Mouse (Mus musculus) kidney, embryonic 15.5 days (tissue): Measurements from ENCODE around the gene Taf13. TPM values are rescaled to one million over a fixed set of nuclear protein-coding genes. Genes with fewer than 3 reads are reported as not detected.
"Not testable (repeated sequence)": the region's sequence is repeated elsewhere in the genome, so short reads cannot be mapped to it uniquely, and the experiment has no call there.

Experiments
- ATAC-seq: fragments of 200-750 bp; cut with Nextera tagmentation; replicated peaks from 2 replicates; pipeline ENCODE4 v1.8.0; 2017; ENCODE audit warnings: moderate TSS enrichment; ENCODE audit not compliant: low FRiP score
- H3K27ac ChIP-seq: fragments of 300-500 bp; sonication (generic); 2 replicates; pipeline ENCODE4 v1.5.1; 2015; ENCODE audit warnings: mild to moderate bottlenecking, inconsistent platforms
- H3K27me3 ChIP-seq: fragments of 300-500 bp; sonication (generic); 2 replicates; pipeline ENCODE4 v1.6.1; 2015; ENCODE audit warnings: inconsistent platforms
- H3K36me3 ChIP-seq: fragments of 300-500 bp; sonication (generic); 2 replicates; pipeline ENCODE4 v1.6.1; 2015; ENCODE audit warnings: inconsistent platforms
- H3K4me1 ChIP-seq: fragments of 300-500 bp; sonication (generic); 2 replicates; pipeline ENCODE4 v1.6.1; 2015; ENCODE audit warnings: inconsistent platforms
- H3K4me2 ChIP-seq: fragments of 300-500 bp; sonication (generic); 2 replicates; pipeline ENCODE4 v1.6.1; 2015; ENCODE audit warnings: moderate library complexity, mild to moderate bottlenecking, inconsistent platforms
- H3K4me3 ChIP-seq: fragments of 300-500 bp; sonication (generic); replicated peaks from 2 replicates; pipeline ENCODE4 v1.5.1; 2015; ENCODE audit warnings: mild to moderate bottlenecking, inconsistent platforms
- H3K9ac ChIP-seq: fragments of 300-500 bp; sonication (generic); 2 replicates; pipeline ENCODE4 v1.6.1; 2015; ENCODE audit warnings: mild to moderate bottlenecking, inconsistent platforms
- H3K9me3 ChIP-seq: fragments of 300-500 bp; sonication (generic); replicated peaks from 2 replicates; pipeline ENCODE4 v1.6.1; 2016; ENCODE audit warnings: inconsistent platforms
- WGBS: fragments of 180-500 bp; shearing (Covaris S2); methylation state at CpG from one replicate; pipeline ENCODE4 v1.1.7; 2015; ENCODE audit warnings: mixed read lengths; 5-methylcytosine and 5-hydroxymethylcytosine counted together
- polyA plus RNA-seq: library from polyadenylated mRNA; unstranded; fragments of >200 nt; fragmentation: Nextera tagmentation; extraction: Ambion mirVana; gene quantifications from 2 replicates; pipeline ENCODE4 v1.2.1, GENCODE M21; 2015

Taf13 gene
- polyA plus RNA-seq, 1 experiment from 2014 or later, result 34.2 TPM

DNA sequence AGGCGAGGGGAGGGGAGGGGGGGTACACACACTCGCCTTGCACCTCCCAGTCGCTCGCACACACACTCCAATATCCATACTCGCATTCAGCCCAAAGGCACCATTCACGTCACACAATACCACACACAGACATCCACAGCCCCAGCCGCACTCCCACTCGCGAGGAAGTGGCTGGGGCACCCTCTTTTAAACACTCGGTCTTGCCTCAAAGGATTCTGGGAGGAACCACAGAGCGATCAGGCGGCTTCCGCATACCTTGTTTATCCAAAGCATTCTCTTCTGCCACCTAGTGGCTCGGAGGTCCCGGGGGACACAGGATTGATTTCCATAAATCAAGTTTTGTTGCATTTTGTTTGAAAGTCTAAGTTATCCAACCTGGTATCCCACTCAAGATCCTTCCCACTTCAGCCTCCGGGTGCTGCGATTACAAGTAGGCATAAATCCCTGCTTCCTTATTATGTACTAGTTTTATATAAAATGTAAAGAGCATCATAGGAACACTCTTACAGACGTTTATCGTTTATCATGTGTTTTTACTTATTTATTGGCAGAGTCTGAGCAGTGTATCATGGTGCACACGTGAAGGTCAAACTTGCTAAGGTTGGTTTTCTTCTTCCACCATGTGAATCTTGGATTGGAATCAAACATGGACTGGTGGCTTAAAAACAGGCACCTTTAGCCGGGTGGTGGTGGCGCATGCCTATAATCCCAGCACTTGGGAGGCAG lies 16.7 kb upstream of the Taf13 start:
- H3K4me1 ChIP-seq, result peaks cover 4% of the 10 kb centered on the region; the same call in 1 of the 2 replicates
- ATAC-seq, result peak; percentile 96
- H3K9me3 ChIP-seq, result no peaks in the 10 kb centered on the region
- 16% methylated on average over 22 of the region's 22 CpGs for WGBS
- peak overlapping the region; percentile 90 for H3K4me3 ChIP-seq
- peak overlapping the region; percentile 87 for H3K27ac ChIP-seq
- H3K4me2 ChIP-seq, result peak overlapping the region; percentile 84
- H3K9ac ChIP-seq, result peak overlapping the region; percentile 98
- no peaks in the 10 kb centered on the region for H3K27me3 ChIP-seq
- H3K36me3 ChIP-seq, result peaks cover 30% of the 10 kb centered on the region

DNA sequence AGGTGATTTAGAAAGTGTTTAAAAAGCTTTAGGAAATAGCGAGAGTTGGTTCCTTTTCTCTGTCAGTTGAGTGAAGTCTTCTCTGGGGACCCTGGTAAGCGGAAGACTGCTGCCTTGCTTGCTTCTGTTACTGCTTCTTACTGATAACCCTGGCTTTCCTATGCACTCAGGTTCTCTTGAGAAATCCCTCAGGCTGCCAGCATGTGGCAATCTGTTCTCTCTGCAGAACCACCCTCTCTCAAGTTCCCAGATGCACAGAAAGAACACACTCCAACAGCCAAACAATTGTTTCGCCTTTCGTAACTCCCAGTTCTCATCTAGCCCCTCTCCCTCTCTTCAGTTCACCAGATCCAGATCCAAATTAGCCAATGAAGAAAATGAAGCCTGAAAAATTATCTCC lies 13.6 kb upstream of the Taf13 start:
- Histone ChIP-seq H3K4me2 (no peak overlapping the region), H3K27me3 (no peaks in the 10 kb centered on the region), H3K4me1 (peaks cover 16% of the 10 kb centered on the region), H3K9me3 (no peaks in the 10 kb centered on the region), H3K9ac (no peak overlapping the region), H3K36me3 (peaks cover 36% of the 10 kb centered on the region), H3K27ac (no peak overlapping the region), H3K4me3 (no peak overlapping the region)
- ATAC-seq, result no peak
- 96% methylated on average over 4 of the region's 4 CpGs for WGBS

DNA sequence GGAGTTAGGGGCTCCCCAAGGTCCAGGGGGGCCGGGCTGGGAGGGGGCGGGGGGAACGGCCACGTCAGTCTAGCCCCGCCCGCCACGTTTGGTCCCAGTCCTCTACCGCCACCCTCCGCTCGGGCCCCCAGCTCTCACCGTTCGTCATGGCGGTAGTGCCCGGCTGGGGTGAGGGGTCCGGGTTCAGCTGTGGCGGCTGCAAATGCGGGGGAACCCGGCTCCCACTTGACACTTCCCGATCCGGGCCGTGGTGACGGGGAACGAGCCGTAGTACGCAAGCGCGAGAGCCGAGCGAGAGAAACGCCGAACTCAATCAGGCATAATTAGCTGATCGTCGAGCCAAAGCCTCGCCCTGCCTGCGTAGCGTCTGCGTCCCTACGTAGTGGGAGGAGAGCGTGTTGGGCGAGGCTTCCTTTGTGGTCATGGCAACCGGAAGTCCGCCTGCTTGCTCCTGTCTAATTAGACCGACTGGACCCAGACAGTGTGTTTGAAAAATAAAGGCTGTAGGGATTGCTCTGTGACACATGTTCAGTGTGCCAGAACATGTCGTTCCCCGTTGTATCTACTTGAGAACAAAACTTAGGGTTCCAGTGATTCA lies 9.3 kb upstream of the Taf13 start, which contains the start of gene Tmem167b:
TSS of gene Tmem167b (minus strand) at position 334 of the 598 bp plus-strand sequence.
- Histone ChIP-seq H3K27me3 (no peaks in the 10 kb centered on the region), H3K9ac (peak within 1 kb of the TSS; percentile 69), H3K36me3 (peaks cover 30% of the 10 kb centered on the region), H3K4me3 (peak within 1 kb of the TSS; percentile 75), H3K4me1 (peaks cover 19% of the 10 kb centered on the region), H3K9me3 (no peaks in the 10 kb centered on the region), H3K4me2 (peak within 1 kb of the TSS; percentile 88), H3K27ac (peak within 1 kb of the TSS; percentile 91)
- WGBS, result under 1% methylated on average over 45 of the region's 45 CpGs
- ATAC-seq, result peak; percentile 97

DNA sequence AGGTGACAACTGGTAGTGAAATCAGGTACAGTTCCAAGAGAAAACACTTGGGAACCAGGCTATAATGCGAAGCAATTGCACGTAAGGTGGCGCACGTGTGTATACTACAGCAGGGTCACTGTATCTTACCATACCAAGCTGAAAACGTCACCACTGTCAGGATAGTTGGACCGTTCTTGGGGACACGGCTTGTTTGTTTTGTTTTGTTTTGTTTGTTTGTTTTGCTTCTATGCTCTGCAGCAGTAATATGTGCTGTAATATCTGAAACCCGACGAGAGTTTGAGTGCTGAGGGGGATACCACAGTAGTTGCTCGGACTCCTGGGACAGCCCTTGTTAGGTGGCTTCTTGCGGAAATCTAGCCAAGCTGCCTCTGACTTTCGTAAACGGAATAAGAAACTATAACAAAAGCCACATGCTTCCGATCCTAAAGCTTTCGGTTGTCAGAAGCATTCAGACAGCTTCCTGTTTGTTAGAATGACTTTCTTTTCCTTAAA lies 8.7 kb upstream of the Taf13 start:
- no peaks in the 10 kb centered on the region for H3K9me3 ChIP-seq
- 8% methylated on average over 15 of the region's 15 CpGs for WGBS
- ATAC-seq, result peak; percentile 74
- H3K27me3 ChIP-seq, result no peaks in the 10 kb centered on the region
- peak overlapping the region; percentile 49 for H3K9ac ChIP-seq
- H3K4me3 ChIP-seq, result peak overlapping the region; percentile 75
- peak overlapping the region; percentile 91 for H3K27ac ChIP-seq
- H3K4me2 ChIP-seq, result peak overlapping the region; percentile 88
- H3K4me1 ChIP-seq, result peaks cover 19% of the 10 kb centered on the region
- peaks cover 24% of the 10 kb centered on the region for H3K36me3 ChIP-seq

DNA sequence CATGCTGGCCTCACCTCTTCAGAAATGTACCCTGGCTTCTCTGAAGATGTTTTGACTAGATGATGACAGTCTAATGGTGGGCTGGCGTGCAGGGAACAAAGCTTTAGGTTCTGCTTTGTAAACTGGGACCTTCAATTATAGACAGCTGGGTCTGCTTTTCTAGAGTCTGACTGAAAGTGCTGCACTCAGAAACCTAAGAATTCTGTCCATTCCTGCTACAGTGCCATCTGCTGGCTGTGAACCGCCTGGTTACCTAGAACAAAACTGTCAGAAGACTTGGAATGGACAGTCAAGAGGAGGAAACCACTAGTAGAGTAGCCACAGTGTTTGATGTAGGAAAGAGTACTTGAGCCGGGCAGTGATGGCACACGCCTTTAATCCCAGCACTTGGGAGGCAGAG lies 8.2 kb upstream of the Taf13 start:
- Histone ChIP-seq H3K9me3 (no peaks in the 10 kb centered on the region), H3K36me3 (peaks cover 19% of the 10 kb centered on the region), H3K9ac (peak overlapping the region; percentile 49), H3K4me2 (peak overlapping the region; percentile 88), H3K27ac (peak overlapping the region; percentile 91), H3K4me3 (peak overlapping the region; percentile 75), H3K4me1 (peaks cover 19% of the 10 kb centered on the region), H3K27me3 (no peaks in the 10 kb centered on the region)
- WGBS, result 7% methylated on average over 4 of the region's 4 CpGs
- ATAC-seq, result no peak; the same call in 1 of the 2 replicates

DNA sequence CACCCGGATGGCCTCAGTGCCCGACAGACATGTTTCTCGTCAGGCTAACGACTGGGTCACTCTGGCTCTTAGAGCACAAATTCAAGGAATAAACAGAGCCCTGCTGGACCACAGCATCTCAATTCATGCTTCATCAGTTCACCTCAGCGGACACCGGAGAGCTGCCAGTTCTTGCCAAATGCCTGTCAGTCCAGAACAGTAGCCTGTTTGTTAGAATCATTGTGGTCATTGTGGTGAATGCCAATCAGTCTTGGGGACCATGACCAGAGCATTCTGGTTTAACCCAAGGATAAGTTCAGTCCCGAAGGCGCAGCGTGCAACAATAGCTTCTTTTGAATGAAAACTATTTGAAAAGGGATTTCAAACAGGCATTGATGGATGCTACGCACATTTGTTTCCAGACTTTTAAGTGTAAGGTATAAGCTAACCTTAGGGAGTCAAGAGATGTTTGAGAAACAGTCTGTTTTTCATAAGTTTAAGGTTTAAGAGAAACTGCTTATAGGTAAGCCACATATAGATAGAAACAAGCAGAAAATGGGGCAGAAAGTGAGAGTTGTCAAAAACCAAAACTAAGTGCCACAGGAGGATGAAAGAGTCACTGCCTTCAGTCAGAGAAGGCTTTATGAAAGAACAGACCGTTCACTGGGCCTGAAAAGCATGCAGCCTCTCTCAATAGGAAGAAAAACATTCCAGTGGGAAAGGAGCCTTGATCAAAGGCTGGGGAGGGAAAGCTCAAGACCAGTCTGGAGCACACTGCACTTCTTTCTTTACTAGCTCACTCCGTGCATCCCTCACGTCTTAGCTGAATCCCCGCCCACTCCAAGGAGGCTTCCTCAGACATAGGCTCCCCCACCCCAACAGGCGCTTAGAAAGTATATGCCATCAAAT lies 3.3 kb upstream of the Taf13 start:
- peaks cover 15% of the 10 kb centered on the region for H3K4me1 ChIP-seq
- no peaks in the 10 kb centered on the region for H3K27me3 ChIP-seq
- ATAC-seq, result no peak
- WGBS, result 61% methylated on average over 15 of the region's 15 CpGs
- no peak overlapping the region for H3K4me2 ChIP-seq
- H3K27ac ChIP-seq, result no peak overlapping the region
- H3K9ac ChIP-seq, result no peak overlapping the region
- no peak overlapping the region for H3K4me3 ChIP-seq
- H3K36me3 ChIP-seq, result no peaks in the 10 kb centered on the region
- no peaks in the 10 kb centered on the region for H3K9me3 ChIP-seq

DNA sequence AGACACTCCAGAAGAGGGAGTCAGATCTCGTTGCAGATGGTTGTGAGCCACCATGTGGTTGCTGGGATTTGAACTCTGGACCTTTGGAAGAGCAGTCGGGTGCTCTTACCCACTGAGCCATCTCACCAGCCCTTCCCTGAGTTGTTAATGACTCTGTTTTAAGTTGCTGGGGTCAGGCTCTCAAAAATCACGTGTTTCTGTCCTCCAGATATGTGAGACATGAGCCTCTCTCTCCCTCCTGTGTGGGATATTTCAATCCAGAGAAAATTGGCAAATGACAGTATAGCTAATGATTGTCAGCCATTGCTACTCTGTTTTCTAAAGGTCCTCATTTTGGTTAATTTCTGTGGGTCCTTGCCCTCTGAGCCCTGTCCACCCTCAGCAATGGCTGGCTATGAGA lies 1.9 kb upstream of the Taf13 start:
- not testable (repeated sequence) for H3K4me2 ChIP-seq, H3K4me3 ChIP-seq, H3K27me3 ChIP-seq, ATAC-seq, H3K36me3 ChIP-seq, H3K9ac ChIP-seq, H3K9me3 ChIP-seq, H3K27ac ChIP-seq
- 44% methylated on average over 3 of the region's 3 CpGs for WGBS
- H3K4me1 ChIP-seq, result peaks cover 14% of the 10 kb centered on the region

DNA sequence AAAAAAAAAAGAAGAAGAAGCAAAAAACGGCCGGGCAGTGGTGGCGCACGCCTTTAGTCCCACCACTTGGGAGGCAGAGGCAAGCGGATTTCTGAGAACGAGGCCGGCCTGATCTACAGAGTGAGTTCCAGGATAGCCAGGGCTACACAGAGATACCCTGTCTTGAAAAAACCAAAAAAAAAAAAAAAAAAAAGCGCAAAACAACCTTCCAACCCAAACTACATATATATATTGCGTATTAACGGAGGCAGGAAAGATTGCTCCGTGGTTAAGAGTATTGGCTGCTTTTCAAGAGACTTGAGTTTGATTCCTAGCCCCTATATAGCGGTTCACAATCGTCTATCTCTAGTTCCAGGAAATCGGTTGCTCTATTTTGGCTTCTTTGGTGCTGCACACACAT lies 685 bp upstream of the Taf13 start:
- Histone ChIP-seq H3K27me3 (no peaks in the 10 kb centered on the region), H3K4me2 (peak overlapping the region; percentile 72), H3K9me3 (no peaks in the 10 kb centered on the region), H3K4me3 (peak overlapping the region; percentile 71), H3K9ac (no peak overlapping the region), H3K27ac (no peak overlapping the region), H3K36me3 (no peaks in the 10 kb centered on the region), H3K4me1 (peaks cover 14% of the 10 kb centered on the region)
- ATAC-seq, result no peak
- 88% methylated on average over 14 of the region's 14 CpGs for WGBS

DNA sequence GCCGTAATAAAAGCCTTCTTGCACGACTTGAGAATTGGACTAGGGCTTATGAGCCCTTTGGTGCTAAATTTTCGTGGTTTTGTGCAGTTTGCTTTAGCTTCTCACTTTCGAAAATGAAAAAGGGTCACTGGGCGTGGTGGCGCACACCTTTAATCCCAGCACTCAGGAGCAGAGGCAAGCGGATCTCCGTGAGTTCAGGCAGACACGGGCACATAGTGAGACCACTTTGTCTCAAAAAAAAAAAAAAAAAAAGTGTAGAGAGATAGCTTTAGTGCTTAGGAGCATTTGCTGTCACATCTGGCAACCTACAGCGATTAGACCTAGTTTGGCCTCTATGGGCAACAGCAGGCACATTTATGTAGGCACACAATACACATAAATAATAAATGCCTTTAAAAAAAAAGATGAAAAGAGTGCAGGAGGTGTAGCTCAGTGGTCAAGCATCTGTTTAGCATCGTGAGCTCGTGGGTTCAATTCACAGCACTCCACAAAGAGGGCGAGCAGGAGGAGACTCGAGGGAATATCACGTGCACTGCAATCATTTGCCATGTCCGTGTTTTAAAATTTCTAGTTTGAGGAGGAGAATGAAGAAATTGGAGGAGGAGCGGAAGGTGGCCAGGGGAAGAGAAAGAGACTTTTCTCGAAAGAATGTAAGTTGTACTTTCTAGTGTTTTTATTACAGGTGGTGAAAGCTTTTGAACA lies 962 bp downstream of the Taf13 start:
- H3K27ac ChIP-seq, result no peak overlapping the region
- 0 out of 2 replicates have a peak, but pooled peaks cover 3% of the 10 kb centered on the region for H3K36me3 ChIP-seq
- no peak for ATAC-seq
- H3K4me1 ChIP-seq, result peaks cover 14% of the 10 kb centered on the region
- H3K4me2 ChIP-seq, result peak overlapping the region; percentile 72
- 42% methylated on average over 18 of the region's 18 CpGs for WGBS
- H3K27me3 ChIP-seq, result no peaks in the 10 kb centered on the region
- H3K9ac ChIP-seq, result peak overlapping the region; percentile 75
- peak overlapping the region; percentile 71 for H3K4me3 ChIP-seq
- H3K9me3 ChIP-seq, result no peaks in the 10 kb centered on the region

DNA sequence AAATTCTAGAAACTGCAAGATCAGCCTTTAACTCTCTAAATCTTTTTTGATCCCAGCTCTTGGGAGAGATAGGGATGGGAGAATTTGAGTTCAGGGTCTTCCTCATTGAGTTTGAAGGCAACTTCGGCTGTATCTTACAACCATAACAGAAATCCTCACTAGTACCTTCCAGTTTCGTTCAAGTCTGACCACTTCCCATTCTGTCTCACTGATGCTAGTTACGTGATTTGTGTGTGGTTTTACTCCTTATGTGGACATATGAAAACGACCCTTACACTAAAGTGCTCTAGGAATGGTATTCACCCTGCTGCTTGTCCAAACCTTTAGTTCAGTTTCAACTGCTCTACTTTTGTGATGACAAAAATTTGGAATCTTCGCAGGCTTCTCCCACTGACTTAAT lies 2.5 kb downstream of the Taf13 start:
- WGBS, result 89% methylated on average over 5 of the region's 5 CpGs

DNA sequence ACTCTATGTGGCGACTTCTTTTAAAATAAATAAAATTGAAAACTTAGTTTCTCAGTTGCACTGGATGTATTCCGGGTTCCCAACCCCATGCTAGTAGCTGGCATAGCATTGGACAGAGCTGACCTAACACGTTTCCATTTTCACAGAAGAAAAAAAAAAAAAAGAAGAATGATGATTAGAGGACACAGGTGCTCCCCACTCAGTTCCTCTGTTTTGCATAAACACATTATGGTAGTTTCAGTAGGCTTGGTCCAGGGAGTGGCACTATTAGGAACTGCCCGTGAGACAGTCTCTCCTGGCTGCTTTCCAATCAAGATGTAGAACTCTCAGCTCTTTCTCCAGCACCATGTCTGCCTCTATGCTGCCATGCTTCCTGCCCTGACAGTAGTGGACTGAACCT lies 13.1 kb downstream of the Taf13 start:
- ATAC-seq, result no peak

More for the DNA sequence above, 2.5 kb downstream of the Taf13 start:
- H3K4me3 ChIP-seq, result no peak overlapping the region
- no peaks in the 10 kb centered on the region for H3K27me3 ChIP-seq
- ATAC-seq, result no peak
- no peak overlapping the region for H3K27ac ChIP-seq
- no peak overlapping the region for H3K4me2 ChIP-seq
- no peaks in the 10 kb centered on the region for H3K9me3 ChIP-seq
- H3K9ac ChIP-seq, result no peak overlapping the region
- peaks cover 9% of the 10 kb centered on the region; the same call in 1 of the 2 replicates for H3K36me3 ChIP-seq
- peaks cover 14% of the 10 kb centered on the region for H3K4me1 ChIP-seq

More for the DNA sequence above, 13.1 kb downstream of the Taf13 start:
- no peak overlapping the region for H3K27ac ChIP-seq
- H3K27me3 ChIP-seq, result no peaks in the 10 kb centered on the region
- no peak overlapping the region for H3K9ac ChIP-seq
- H3K4me1 ChIP-seq, result no peaks in the 10 kb centered on the region
- H3K4me2 ChIP-seq, result no peak overlapping the region
- H3K9me3 ChIP-seq, result no peaks in the 10 kb centered on the region
- H3K4me3 ChIP-seq, result no peak overlapping the region
- peaks cover 8% of the 10 kb centered on the region; the same call in 1 of the 2 replicates for H3K36me3 ChIP-seq
- 78% methylated on average over 4 of the region's 4 CpGs for WGBS
